Mouse (Mus musculus) hindbrain, embryonic 16.5 days (tissue): ENCODE results near the gene Fam76b. TPM values are rescaled to one million over a fixed set of nuclear protein-coding genes. Genes with fewer than 3 reads are reported as not detected.
A peak's percentile ranks its signal among the peaks of the same experiment; 100 is the strongest.
"Not testable (repeated sequence)": the region's sequence is repeated elsewhere in the genome, so short reads cannot be mapped to it uniquely, and the experiment has no call there.

Experiments used
- ATAC-seq: fragments of 200-750 bp; cut with Nextera tagmentation; 2 replicates; pipeline ENCODE4 v1.8.0; 2017; ENCODE audit warnings: moderate TSS enrichment, moderate library complexity
- H3K27ac ChIP-seq: fragments of 300-500 bp; sonication (generic); 2 replicates; pipeline ENCODE4 v1.5.1; 2014; ENCODE audit warnings: low read depth, mild to moderate bottlenecking, control low read depth, low read length, moderate library complexity
- H3K27me3 ChIP-seq: fragments of 300-500 bp; sonication (generic); replicated peaks from 2 replicates; pipeline ENCODE4 v1.6.1; 2014; ENCODE audit warnings: low read length; ENCODE audit not compliant: control insufficient read depth, insufficient read depth
- H3K36me3 ChIP-seq: fragments of 300-500 bp; sonication (generic); 2 replicates; pipeline ENCODE4 v1.6.1; 2014; ENCODE audit warnings: mild to moderate bottlenecking, low read length, moderate library complexity, mixed read lengths; ENCODE audit not compliant: control insufficient read depth, insufficient read depth
- H3K4me1 ChIP-seq: fragments of 300-500 bp; sonication (generic); 2 replicates; pipeline ENCODE4 v1.6.1; 2014; ENCODE audit warnings: low read depth, low read length; ENCODE audit not compliant: control insufficient read depth, insufficient read depth
- H3K4me2 ChIP-seq: fragments of 300-500 bp; sonication (generic); 2 replicates; pipeline ENCODE4 v1.6.1; 2014; ENCODE audit warnings: mild to moderate bottlenecking, low read length, control low read depth, moderate library complexity
- H3K4me3 ChIP-seq: fragments of 300-500 bp; sonication (generic); 2 replicates; pipeline ENCODE4 v1.5.1; 2014; ENCODE audit warnings: mild to moderate bottlenecking, low read length, control low read depth, moderate library complexity
- H3K9ac ChIP-seq: fragments of 300-500 bp; sonication (generic); 2 replicates; pipeline ENCODE4 v1.6.1; 2014; ENCODE audit warnings: low read depth, mild to moderate bottlenecking, control low read depth, low read length, moderate library complexity
- H3K9me3 ChIP-seq: fragments of 300-500 bp; sonication (generic); 2 replicates; pipeline ENCODE4 v1.6.1; 2014; ENCODE audit warnings: mild to moderate bottlenecking, low read length, moderate library complexity; ENCODE audit not compliant: control insufficient read depth
- WGBS: fragments of 180-500 bp; shearing (Covaris S2); extraction: QIAGEN DNeasy Blood & Tissue Kit; methylation state at CpG from one replicate; pipeline ENCODE4 v1.1.7; 2014; 5-methylcytosine and 5-hydroxymethylcytosine counted together
- polyA plus RNA-seq: library from polyadenylated mRNA; unstranded; fragments of >200 nt; fragmentation: Nextera tagmentation; extraction: Ambion mirVana; gene quantifications from 2 replicates; pipeline ENCODE4 v1.2.1, GENCODE M21; 2015

Gene Fam76b
- polyA plus RNA-seq: 14.8 and 15.3 TPM in 2 replicates

- H3K27me3 ChIP-seq: no peaks in the 10 kb centered on the region
- H3K9me3 ChIP-seq: no peaks in the 10 kb centered on the region
- H3K27ac ChIP-seq: peak within 1 kb of the TSS; percentile 98
- peak within 1 kb of the TSS; percentile 78 for H3K4me2 ChIP-seq
- peak; percentile 97 for ATAC-seq
- WGBS: under 1% methylated on average over 62 of the region's 67 CpGs
- peaks cover 5% of the 10 kb centered on the region for H3K36me3 ChIP-seq
- H3K9ac ChIP-seq: peak within 1 kb of the TSS; percentile 91
- peak within 1 kb of the TSS; percentile 55 for H3K4me3 ChIP-seq
- peaks cover 19% of the 10 kb centered on the region for H3K4me1 ChIP-seq
These were observed at the start of gene Fam76b for GRCm38 (mm10) chr9:13827406-13828086. Gene Fam76b, plus strand, starts transcription at chr9:13827716.

GRCm38 (mm10) chr9:13781985-13782384 lies 45.5 kb upstream of the Fam76b start:
- Histone ChIP-seq H3K4me3 (no peak overlapping the region), H3K27me3 (no peaks in the 10 kb centered on the region), H3K36me3 (0 out of 2 replicates have a peak, but pooled peaks cover 4% of the 10 kb centered on the region), H3K4me2 (no peak overlapping the region), H3K27ac (no peak overlapping the region), H3K9me3 (no peaks in the 10 kb centered on the region), H3K4me1 (no peaks in the 10 kb centered on the region), H3K9ac (no peak overlapping the region)
- ATAC-seq: no peak
- 97% methylated on average over 1 of the region's 1 CpGs for WGBS

- not testable (repeated sequence) for H3K9ac ChIP-seq, H3K4me3 ChIP-seq, H3K27ac ChIP-seq, H3K27me3 ChIP-seq, H3K9me3 ChIP-seq, ATAC-seq, H3K4me1 ChIP-seq, H3K4me2 ChIP-seq
- H3K36me3 ChIP-seq: peaks cover 11% of the 10 kb centered on the region; the same call in 1 of the 2 replicates
- WGBS: 97% methylated on average over 7 of the region's 8 CpGs
These were observed 36.7 kb upstream of the Fam76b start for GRCm38 (mm10) chr9:13790864-13791263.

- no peak for ATAC-seq
- no peak overlapping the region for H3K4me3 ChIP-seq
- H3K4me1 ChIP-seq: no peaks in the 10 kb centered on the region
- 73% methylated on average over 1 of the region's 1 CpGs for WGBS
- H3K4me2 ChIP-seq: no peak overlapping the region
- H3K9ac ChIP-seq: no peak overlapping the region
- peaks cover 14% of the 10 kb centered on the region for H3K36me3 ChIP-seq
- H3K27me3 ChIP-seq: no peaks in the 10 kb centered on the region
- H3K9me3 ChIP-seq: no peaks in the 10 kb centered on the region
- no peak overlapping the region for H3K27ac ChIP-seq
These were observed 33.2 kb upstream of the Fam76b start for GRCm38 (mm10) chr9:13794302-13794701.

GRCm38 (mm10) chr9:13794756-13795155 lies 32.8 kb upstream of the Fam76b start:
- Histone ChIP-seq H3K27ac (no peak overlapping the region), H3K9ac (no peak overlapping the region), H3K36me3 (peaks cover 14% of the 10 kb centered on the region), H3K27me3 (no peaks in the 10 kb centered on the region), H3K9me3 (no peaks in the 10 kb centered on the region), H3K4me1 (no peaks in the 10 kb centered on the region), H3K4me2 (no peak overlapping the region), H3K4me3 (no peak overlapping the region)
- ATAC-seq: no peak
- 92% methylated on average over 2 of the region's 2 CpGs for WGBS

- peaks cover 32% of the 10 kb centered on the region for H3K36me3 ChIP-seq
- H3K9ac ChIP-seq: no peak overlapping the region
- ATAC-seq: no peak
These were observed 23.0 kb upstream of the Fam76b start for GRCm38 (mm10) chr9:13804480-13804879.

GRCm38 (mm10) chr9:13806854-13807253 lies 20.7 kb upstream of the Fam76b start:
- no peak overlapping the region for H3K27ac ChIP-seq
- WGBS: 94% methylated on average over 7 of the region's 7 CpGs
- H3K27me3 ChIP-seq: no peaks in the 10 kb centered on the region
- H3K9ac ChIP-seq: no peak overlapping the region
- no peak overlapping the region for H3K4me2 ChIP-seq
- H3K4me3 ChIP-seq: no peak overlapping the region
- H3K36me3 ChIP-seq: peaks cover 33% of the 10 kb centered on the region
- no peaks in the 10 kb centered on the region for H3K9me3 ChIP-seq
- ATAC-seq: no peak
- H3K4me1 ChIP-seq: no peaks in the 10 kb centered on the region

More at GRCm38 (mm10) chr9:13804480-13804879, 23.0 kb upstream of the Fam76b start:
- no peak overlapping the region for H3K4me2 ChIP-seq
- H3K4me1 ChIP-seq: no peaks in the 10 kb centered on the region
- H3K4me3 ChIP-seq: no peak overlapping the region
- no peaks in the 10 kb centered on the region for H3K9me3 ChIP-seq
- 81% methylated on average over 1 of the region's 1 CpGs for WGBS
- H3K27ac ChIP-seq: no peak overlapping the region
- H3K27me3 ChIP-seq: no peaks in the 10 kb centered on the region

- no peak overlapping the region for H3K4me2 ChIP-seq
- no peaks in the 10 kb centered on the region for H3K4me1 ChIP-seq
- no peak for ATAC-seq
- 94% methylated on average over 5 of the region's 5 CpGs for WGBS
- H3K9me3 ChIP-seq: no peaks in the 10 kb centered on the region
- no peaks in the 10 kb centered on the region for H3K27me3 ChIP-seq
- H3K4me3 ChIP-seq: no peak overlapping the region
- H3K27ac ChIP-seq: no peak overlapping the region
- H3K36me3 ChIP-seq: peaks cover 38% of the 10 kb centered on the region
- no peak overlapping the region for H3K9ac ChIP-seq
These were observed 19.9 kb upstream of the Fam76b start for GRCm38 (mm10) chr9:13807657-13808056.

GRCm38 (mm10) chr9:13809937-13810336 lies 17.6 kb upstream of the Fam76b start:
- no peaks in the 10 kb centered on the region for H3K27me3 ChIP-seq
- H3K9ac ChIP-seq: no peak overlapping the region
- no peak overlapping the region for H3K4me3 ChIP-seq
- no peak overlapping the region for H3K4me2 ChIP-seq
- peaks cover 29% of the 10 kb centered on the region for H3K36me3 ChIP-seq
- ATAC-seq: no peak
- H3K4me1 ChIP-seq: no peaks in the 10 kb centered on the region
- H3K27ac ChIP-seq: no peak overlapping the region
- no peaks in the 10 kb centered on the region for H3K9me3 ChIP-seq
